In genomic region chr1:178372681-178373080, GRCm38 (mm10) we compare ENCODE assay signal across 17 mouse cellular contexts.
"Had no signal": no experiment of that assay in that cellular context is flagged by ENCODE, and none has a peak within 500 bp of the region (broad histone marks: within the 10 kb centered on the region; RNA-seq: fewer than 3 reads in every experiment).

No protein-coding gene starts in this region.

- ATAC-seq: liver, postnatal 0 days; lung, postnatal 0 days; midbrain, embryonic 13.5 days; midbrain, embryonic 15.5 days had no signal

- H3K27me3 ChIP-seq: liver, embryonic 15.5 days; lung, embryonic 15.5 days; midbrain, embryonic 13.5 days; midbrain, embryonic 15.5 days; neural tube, embryonic 12.5 days; stomach, embryonic 15.5 days had no signal

- H3K27ac ChIP-seq: liver, embryonic 15.5 days; lung, embryonic 15.5 days; macrophage; midbrain, embryonic 13.5 days; midbrain, embryonic 15.5 days; neural tube, embryonic 12.5 days; stomach, embryonic 15.5 days; stomach, postnatal 0 days had no signal

- H3K4me3 ChIP-seq: liver, embryonic 15.5 days; lung, embryonic 15.5 days; midbrain, embryonic 13.5 days; midbrain, embryonic 15.5 days; neural tube, embryonic 12.5 days; stomach, embryonic 15.5 days had no signal

- H3K4me2 ChIP-seq: liver, embryonic 15.5 days; lung, embryonic 15.5 days; midbrain, embryonic 11.5 days; midbrain, embryonic 13.5 days; midbrain, embryonic 15.5 days; neural tube, embryonic 12.5 days; stomach, embryonic 15.5 days had no signal

- DNase-seq: liver, postnatal 0 days; lung, adult 2 months; lung, postnatal 14 days; lung, postnatal 36 days; thymus, adult 2 months; thymus, postnatal 25 days; thymus, postnatal 4 days had no signal

- H3K9me3 ChIP-seq: liver, embryonic 15.5 days; lung, embryonic 15.5 days; midbrain, embryonic 13.5 days; midbrain, embryonic 15.5 days; neural tube, embryonic 12.5 days; stomach, embryonic 15.5 days had no signal

- H3K36me3 ChIP-seq: liver, embryonic 15.5 days; lung, embryonic 15.5 days; midbrain, embryonic 13.5 days; midbrain, embryonic 15.5 days; neural tube, embryonic 12.5 days; stomach, embryonic 15.5 days had no signal

- H3K9ac ChIP-seq: liver, embryonic 15.5 days; liver, postnatal 0 days; lung, embryonic 15.5 days; midbrain, embryonic 13.5 days; midbrain, embryonic 15.5 days; neural tube, embryonic 12.5 days; stomach, embryonic 15.5 days had no signal
